Mouse (Mus musculus): ENCODE data around the gene Tjp2.
"Not testable (repeated sequence)": the region's sequence is repeated elsewhere in the genome, so short reads cannot be mapped to it uniquely, and the experiment has no call there.

Gene Tjp2

DNA sequence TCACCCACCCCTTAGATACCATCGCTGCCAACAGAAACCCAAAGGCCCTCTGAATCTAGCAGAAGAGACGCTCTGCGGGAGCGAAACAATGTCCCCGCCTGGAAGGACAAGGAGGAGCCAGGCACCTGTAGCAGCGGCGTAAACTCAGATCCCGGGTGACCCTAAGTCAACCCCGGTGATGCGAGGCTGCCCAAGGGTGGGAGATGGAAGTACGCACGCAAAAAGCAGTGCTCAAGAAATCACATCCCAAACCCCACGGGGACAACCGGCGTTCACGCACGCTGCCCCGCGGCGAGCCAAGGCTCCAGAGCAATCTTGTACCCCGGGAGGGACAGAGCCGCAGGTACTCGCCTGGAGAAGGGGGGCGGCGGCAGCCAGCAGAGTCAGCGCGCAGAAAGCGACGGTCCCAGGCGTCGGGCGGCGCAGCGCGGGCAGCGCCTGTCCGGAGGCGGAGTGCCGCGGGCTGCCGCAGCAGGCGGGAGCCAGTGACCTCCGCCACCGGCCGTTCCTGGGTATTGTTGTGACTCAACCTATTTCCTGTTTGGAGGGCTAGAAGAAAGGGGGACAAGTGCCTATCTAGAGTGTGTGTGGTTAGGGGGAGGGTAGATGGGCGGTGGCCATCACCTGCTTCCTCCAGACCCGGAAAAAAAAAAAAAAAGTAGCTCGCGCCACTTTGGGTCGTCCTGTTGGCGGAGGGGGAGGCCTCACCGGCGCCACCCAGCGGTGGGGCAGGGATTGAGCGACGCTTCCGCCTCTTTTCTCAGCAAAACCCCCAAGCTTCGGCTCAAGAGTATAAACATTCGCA, at the start of gene Tjp2:
Gene Tjp2, minus strand, starts transcription at position 531 of the 805 bp plus-strand sequence.
- in situ Hi-C loops (cut with MboI, MseI), result no loop called here

GRCm38 (mm10) chr19:24274281-24274680, 49.5 kb upstream of the Tjp2 start:
- in situ Hi-C loops (cut with MboI, MseI), result loop anchor here (25.0 kb wide), 1 partner anchor 587 kb away; the partner anchor contains the start of gene Ptar1

DNA sequence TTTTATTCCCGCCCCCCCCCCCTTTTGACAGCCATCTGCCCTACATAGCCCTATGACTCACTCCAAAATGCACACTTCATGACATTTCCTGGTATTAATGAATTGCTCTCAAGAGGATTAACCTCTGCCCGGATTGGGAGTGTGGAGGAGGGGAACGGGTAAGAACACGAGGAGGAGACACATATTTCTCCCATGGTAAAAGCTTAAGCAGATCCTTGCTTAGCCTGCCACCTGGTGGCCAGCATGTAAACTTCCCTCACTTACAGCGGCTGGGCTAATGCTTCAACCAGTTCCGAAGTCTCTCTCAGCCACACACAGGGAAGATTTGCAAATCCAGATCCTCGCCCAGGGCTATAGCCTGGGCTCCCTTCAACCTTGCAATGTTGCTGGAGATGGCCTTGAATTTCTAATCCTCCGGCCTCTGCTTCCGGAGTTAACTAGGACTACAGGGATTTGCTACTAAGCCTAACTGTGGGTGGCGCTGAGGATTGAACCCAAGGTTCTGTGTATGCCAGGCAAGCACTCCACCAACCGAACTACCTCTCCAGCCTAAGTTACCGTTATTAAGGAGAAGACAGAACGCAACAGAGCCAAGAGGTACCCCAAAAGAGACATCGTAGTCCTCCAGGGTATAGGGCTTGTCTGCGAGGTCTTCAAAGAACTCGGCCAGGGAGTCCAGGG, 47.1 kb upstream of the Tjp2 start:
- in situ Hi-C loops (cut with MboI, MseI), result loop anchor here (25.0 kb wide), 1 partner anchor 585 kb away; the partner anchor contains the start of gene Ptar1

GRCm38 (mm10) chr19:24271326-24271725, 46.5 kb upstream of the Tjp2 start:
- in situ Hi-C loops (cut with MboI, MseI), result loop anchor here (25.0 kb wide), 1 partner anchor 584 kb away; the partner anchor contains the start of gene Ptar1

DNA sequence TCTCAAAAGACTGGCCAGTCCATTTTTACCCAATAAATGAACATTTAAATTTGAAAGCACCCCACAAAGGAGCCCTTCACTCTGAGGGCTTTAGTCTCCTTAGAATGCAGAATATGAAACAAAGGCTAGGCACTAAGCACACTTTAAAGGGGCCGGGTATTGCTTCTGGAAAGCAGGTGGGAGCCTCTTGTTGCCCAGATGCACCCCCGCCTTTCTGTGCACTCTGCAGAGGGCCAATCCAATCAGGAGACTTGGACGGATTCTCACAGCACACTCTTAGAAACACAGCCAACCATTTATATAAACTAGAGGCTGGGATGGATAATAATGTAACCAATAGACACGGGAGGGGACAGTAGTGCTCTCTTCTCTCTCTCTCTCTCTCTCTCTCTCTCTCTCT, 43.7 kb upstream of the Tjp2 start:
- in situ Hi-C loops (cut with MboI, MseI), result loop anchor here (25.0 kb wide), 1 partner anchor 581 kb away; the partner anchor contains the start of gene Ptar1

- in situ Hi-C loops (cut with MboI, MseI), result loop anchor here (25.0 kb wide), 1 partner anchor 579 kb away; the partner anchor contains the start of gene Ptar1
Observed at GRCm38 (mm10) chr19:24266046-24266830, 41.4 kb upstream of the Tjp2 start.

DNA sequence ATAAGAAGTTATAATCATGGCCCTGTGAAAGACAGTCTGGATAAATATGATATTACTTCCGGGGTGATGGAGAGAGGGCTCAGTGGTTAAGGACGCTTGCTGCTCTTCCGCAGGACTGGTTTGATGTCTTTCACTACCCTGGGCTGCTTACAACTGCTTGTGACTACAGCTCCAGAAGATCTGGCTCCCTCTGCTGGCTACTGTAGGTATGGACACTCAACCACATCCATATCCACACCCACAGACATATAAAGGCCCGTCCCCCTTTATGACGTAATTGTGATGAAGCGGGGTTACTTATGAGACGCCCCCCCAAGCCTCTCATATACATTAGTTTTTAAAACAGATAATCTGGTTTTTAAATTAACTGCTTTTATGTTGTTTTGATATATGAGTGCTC, 40.2 kb upstream of the Tjp2 start:
- in situ Hi-C loops (cut with MboI, MseI), result loop anchor here (25.0 kb wide), 1 partner anchor 578 kb away; the partner anchor contains the start of gene Ptar1

DNA sequence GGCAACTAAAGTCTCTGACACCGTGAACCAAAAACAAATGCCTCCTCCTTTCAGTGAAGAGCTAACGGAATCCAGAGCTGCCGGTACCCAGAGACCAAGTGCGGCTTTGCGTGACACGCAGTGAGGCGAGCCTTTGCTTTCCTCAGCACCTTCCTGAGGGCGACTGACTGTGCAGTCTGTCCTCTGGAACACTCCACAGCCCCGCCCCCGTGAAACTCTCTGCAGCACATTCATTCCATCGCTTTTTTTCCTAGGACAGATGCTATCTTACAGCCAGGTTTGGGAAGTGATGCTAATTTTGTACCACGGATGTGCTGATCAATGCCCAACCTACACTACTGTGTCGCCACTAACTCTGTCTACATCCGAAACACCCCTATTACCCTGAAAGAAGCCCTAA, 37.9 kb upstream of the Tjp2 start:
- in situ Hi-C loops (cut with MboI, MseI), result loop anchor here (25.0 kb wide), 1 partner anchor 575 kb away; the partner anchor contains the start of gene Ptar1

GRCm38 (mm10) chr19:24259390-24260351, 34.8 kb upstream of the Tjp2 start:
- in situ Hi-C loops (cut with MboI, MseI), result loop anchor here (25.0 kb wide), 1 partner anchor 572 kb away; the partner anchor contains the start of gene Ptar1

DNA sequence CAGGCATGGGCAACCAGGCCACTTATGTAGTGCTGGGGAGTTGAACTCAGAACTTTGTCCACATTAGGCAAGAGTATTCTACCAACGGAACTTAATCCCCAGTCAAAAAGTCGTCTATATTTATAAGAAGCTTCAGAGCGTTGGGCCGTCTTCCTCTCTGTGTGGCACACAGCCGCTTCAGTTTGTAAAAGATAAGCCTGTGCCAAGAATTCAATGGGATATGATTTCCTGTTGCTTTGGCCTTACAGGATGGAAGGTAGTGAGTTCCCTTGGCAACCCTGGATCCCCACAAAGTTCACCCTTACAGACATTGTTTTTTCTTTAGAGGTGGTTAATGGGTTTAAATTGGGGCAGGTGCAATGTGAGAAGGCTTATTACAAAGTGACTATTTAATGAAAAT, 33.5 kb upstream of the Tjp2 start:
- in situ Hi-C loops (cut with MboI, MseI), result loop anchor here (25.0 kb wide), 1 partner anchor 571 kb away; the partner anchor contains the start of gene Ptar1

- in situ Hi-C loops (cut with MboI, MseI), result loop anchor here (25.0 kb wide), 1 partner anchor 571 kb away; the partner anchor contains the start of gene Ptar1
Observed at GRCm38 (mm10) chr19:24257962-24258361, 33.1 kb upstream of the Tjp2 start.

DNA sequence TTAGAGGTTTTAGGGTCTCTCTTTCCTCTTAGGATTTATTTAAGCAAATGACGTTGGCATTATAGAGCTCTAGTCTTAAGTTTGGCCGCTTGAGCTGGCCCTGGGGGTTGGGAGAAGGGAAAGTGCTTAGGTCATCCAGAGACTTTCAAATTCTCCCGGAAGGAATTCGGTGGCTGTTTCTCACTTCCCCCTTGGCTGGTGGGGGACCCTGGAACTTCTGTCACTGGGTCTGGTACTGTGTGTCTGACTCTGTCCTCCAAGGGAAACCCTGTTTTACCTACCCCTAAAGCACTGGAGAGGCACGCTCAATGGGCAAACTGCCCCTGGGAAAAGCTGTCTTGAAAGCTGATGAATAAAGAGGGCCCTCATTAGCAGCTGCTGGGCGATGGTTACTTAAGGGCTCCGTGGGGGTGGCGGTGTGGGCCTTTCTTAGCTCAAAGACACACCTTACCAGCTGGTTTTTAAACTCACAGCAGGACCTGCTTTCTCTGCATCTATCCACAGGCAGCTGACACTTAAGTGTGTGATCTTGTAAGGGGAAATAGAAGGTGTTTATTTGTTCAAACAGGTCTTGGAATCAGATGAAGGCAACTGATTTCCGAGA, 28.9 kb upstream of the Tjp2 start:
- in situ Hi-C loops (cut with MboI, MseI), result loop anchor here (25.0 kb wide), 1 partner anchor 566 kb away; the partner anchor contains the start of gene Ptar1

- in situ Hi-C loops (cut with MboI, MseI), result loop anchor here (25.0 kb wide), 1 partner anchor 565 kb away; the partner anchor contains the start of gene Ptar1
Observed at GRCm38 (mm10) chr19:24251869-24252268, 27.0 kb upstream of the Tjp2 start.

- in situ Hi-C loops (cut with MboI, MseI), result no loop called here
Observed at GRCm38 (mm10) chr19:24243340-24243739, 18.5 kb upstream of the Tjp2 start.

DNA sequence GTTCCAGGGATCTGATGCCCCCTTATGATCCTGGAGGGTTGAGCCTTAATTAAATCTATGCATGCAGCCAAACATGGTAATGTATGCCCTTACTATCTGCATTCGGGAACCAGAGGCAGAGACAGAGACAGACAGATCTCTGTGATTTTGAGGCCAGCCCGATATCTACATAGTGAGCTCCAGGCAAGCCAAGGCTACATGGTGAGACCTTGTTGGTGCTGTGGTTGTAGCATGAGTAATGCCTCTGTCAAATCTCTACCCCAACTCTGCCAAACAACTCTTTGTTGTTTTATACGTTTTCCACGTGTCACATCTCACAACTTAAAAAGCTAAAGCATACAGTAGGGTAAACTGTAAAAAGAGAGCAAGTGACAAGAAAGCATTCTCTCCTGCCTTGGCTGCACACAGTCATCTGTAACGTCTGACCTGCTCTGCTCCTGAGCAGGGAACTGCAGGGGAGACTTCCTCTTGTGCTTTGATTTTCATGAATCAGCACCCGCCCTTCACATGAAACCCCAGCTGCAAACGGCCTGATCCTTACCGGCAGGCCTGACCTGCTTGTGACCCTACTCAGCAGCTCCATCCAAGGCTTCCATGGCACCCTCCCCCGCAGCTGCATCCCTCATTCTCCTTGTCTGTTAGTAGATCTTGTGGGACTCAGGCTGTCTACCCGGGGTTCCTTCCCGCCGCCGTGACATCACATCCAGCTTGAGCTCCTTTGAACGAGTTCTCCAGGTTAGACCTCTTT, 17.1 kb upstream of the Tjp2 start:
- in situ Hi-C loops (cut with MboI, MseI), result no loop called here

- in situ Hi-C loops (cut with MboI, MseI), result no loop called here
Observed at GRCm38 (mm10) chr19:24241271-24241670, 16.4 kb upstream of the Tjp2 start.

DNA sequence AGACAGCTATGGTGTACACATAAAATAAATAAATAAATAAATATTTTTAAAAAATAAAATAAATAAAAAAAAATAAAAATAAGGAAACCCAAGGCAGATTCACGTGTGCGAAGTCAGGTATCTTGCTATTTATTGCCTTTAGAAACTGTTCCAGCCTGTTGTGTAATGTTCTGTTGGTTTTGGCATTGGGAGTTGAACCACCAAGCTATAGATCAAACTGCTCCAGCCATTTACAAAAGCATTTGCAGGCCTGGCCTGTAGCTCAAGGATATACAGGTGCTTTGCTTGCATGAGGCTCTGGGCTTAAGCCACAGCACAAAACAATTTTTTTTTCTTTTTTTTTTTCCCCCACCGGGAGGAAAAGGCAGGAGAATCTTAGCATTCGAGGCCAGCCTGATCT, 13.2 kb upstream of the Tjp2 start:
- in situ Hi-C loops (cut with MboI, MseI), result no loop called here

DNA sequence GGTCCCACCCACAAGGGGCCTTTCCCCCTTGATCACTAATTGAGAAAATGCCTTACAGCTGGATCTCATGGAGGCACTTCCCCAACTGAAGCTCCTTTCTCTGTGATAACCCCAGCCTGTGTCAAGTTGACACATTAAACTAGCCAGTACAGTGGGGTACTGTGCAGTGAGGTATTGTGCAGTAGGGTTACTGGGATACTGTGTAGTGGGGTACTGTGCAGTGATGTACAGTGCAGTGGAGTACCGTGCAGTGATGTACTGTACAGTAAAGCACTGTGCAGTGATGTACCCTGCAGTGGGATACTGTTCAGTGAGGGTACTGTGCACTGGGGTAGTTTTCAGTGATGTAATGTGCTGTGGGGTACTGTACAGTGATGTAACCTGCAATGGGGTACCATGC, 7.5 kb upstream of the Tjp2 start:
- in situ Hi-C loops (cut with MboI, MseI), result not testable (repeated sequence)

DNA sequence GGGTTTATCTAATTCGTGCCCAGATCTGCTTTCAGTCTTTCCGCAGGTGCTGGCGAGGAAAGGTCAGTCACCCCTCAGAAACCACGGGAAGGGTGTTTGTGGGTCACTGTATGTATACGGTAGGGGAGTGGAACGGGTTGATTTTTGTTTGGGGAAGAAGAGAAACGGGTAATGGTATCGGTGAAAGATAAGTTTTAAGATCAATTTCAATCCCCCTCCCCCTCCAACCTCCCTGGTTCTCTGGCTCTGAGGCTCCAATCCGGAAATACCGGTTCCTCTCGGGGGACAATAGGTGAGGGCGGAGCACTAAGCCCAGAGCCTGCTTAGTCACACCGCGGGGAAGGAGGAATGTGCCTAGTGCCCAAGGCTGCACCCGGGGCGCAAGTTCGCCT, 471 bp upstream of the Tjp2 start:
- in situ Hi-C loops (cut with MboI, MseI), result no loop called here
